Mouse (Mus musculus): ENCODE measurements around the gene Ubash3b.

Gene Ubash3b

GRCm38 (mm10) chr9:40984313-40984712 is 177.2 kb downstream of the Ubash3b start:
- DNase-seq: peak; percentile 89

GRCm38 (mm10) chr9:40983758-40984157 is 177.7 kb downstream of the Ubash3b start:
- no peak for DNase-seq

- peak; percentile 52 for DNase-seq
Measured at GRCm38 (mm10) chr9:40982480-40982879, 179.0 kb downstream of the Ubash3b start.

GRCm38 (mm10) chr9:40974042-40974801 is 187.3 kb downstream of the Ubash3b start:
- no peak for DNase-seq

GRCm38 (mm10) chr9:40964418-40964714 is 197.1 kb downstream of the Ubash3b start:
- no peak for DNase-seq

GRCm38 (mm10) chr9:40963586-40964417 is 197.7 kb downstream of the Ubash3b start, which contains the start of gene Jhy:
Jhy (minus strand) TSS chr9:40964118.
- DNase-seq: no peak

- no peak for DNase-seq
Measured at GRCm38 (mm10) chr9:40961401-40961800, 200.1 kb downstream of the Ubash3b start.
